Mouse (Mus musculus): ENCODE data around the gene Gria1.

DNA sequence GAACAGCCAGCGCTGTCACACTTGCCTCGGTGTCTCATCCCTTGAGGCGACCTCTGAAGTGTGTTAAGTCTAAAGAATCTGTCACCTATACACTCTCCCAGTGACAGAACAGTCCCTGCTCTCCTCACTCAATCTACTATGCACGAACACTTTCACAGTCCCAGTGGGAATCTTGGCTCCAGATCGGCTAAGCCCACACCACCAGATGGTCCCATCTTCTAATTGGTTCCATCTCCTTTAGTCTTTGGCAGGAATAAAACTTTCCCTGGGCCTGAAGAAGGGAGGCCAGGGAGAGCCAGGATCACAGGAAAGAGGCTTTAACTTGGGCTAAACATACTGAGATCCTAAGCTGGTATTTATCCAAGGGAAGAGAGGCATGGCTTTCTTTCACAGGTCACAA lies 19.3 kb downstream of the Gria1 start:
- TF ChIP-seq GATA1 (IDR thresholded peaks at IDR 0.05; ENCODE audit: low read length) (no peak), TAL1 (IDR thresholded peaks at IDR 0.05; ENCODE audit: low read length) (no peak)
